Mouse (Mus musculus) macrophage (primary cell): ENCODE data around the gene Eddm3b. TPM values are rescaled to one million over a fixed set of nuclear protein-coding genes. Genes with fewer than 3 reads are reported as not detected.

Source experiments
- H3K27ac ChIP-seq: fragments of 350-480 bp; formaldehyde crosslinking; 2 replicates; pipeline ENCODE4 v1.9.0; 2021
- H3K36me3 ChIP-seq: fragments of 350-480 bp; formaldehyde crosslinking; 2 replicates; pipeline ENCODE4 v1.9.0; 2021; ENCODE audit errors: inconsistent target
- H3K4me3 ChIP-seq: fragments of 350-480 bp; formaldehyde crosslinking; 2 replicates; pipeline ENCODE4 v1.9.0; 2021; ENCODE audit errors: inconsistent target
- H3K79me2 ChIP-seq: fragments of 350-480 bp; formaldehyde crosslinking; 2 replicates; pipeline ENCODE4 v1.9.0; 2021; ENCODE audit errors: inconsistent target
- WGBS: methylation state at CpG from one replicate; pipeline ENCODE4 v1.1.7; 2026; ENCODE audit warnings: inconsistent platforms; ENCODE audit not compliant: missing documents; 5-methylcytosine and 5-hydroxymethylcytosine counted together
- polyA plus RNA-seq: library from polyadenylated mRNA; stranded (reverse); fragments of 250-400 nt; gene quantifications from 3 replicates; pipeline ENCODE4 v1.2.4, GENCODE M21; 2018; ENCODE audit warnings: inconsistent platforms
- total RNA-seq, 78 experiments: library from RNA; depleted of rRNA; stranded (reverse); fragments of 250-400 nt; gene quantifications; 1 replicate in 9 of 78; 2 replicates in 24 of 78; 3 replicates in 43 of 78; 4 replicates in 2 of 78; pipeline ENCODE4 v1.2.4; 2018; ENCODE audit warnings: inconsistent platforms in 56 of 78

Eddm3b gene
- total RNA-seq (2018; cell fraction: chromatin; rRNA removed), result not detected
- total RNA-seq (2018; cell fraction: cytosol; rRNA removed), result under 1 TPM in 1 of 26 experiments, not detected in 25; 0.11 TPM
- not detected for total RNA-seq (2018; cell fraction: nucleus; rRNA removed)
- not detected in 3 replicates for polyA plus RNA-seq

- no peak within 1 kb of the TSS for H3K4me3 ChIP-seq
- WGBS, result 86% methylated on average over 12 of the region's 12 CpGs
- H3K79me2 ChIP-seq, result no peaks in the 10 kb centered on the region
- no peak within 1 kb of the TSS for H3K27ac ChIP-seq
- no peaks in the 10 kb centered on the region for H3K36me3 ChIP-seq
Measured at GRCm38 (mm10) chr14:51113916-51114560, at the start of gene Eddm3b. Gene Eddm3b, plus strand, starts transcription at chr14:51114426.

- Histone ChIP-seq H3K4me3 (no peak overlapping the region), H3K36me3 (no peaks in the 10 kb centered on the region), H3K27ac (no peak overlapping the region), H3K79me2 (no peaks in the 10 kb centered on the region)
- 96% methylated on average over 5 of the region's 5 CpGs for WGBS
Measured at GRCm38 (mm10) chr14:51068956-51069355, 45.3 kb upstream of the Eddm3b start.

- WGBS, result 92% methylated on average over 2 of the region's 2 CpGs
- Histone ChIP-seq H3K27ac (no peak overlapping the region), H3K79me2 (no peaks in the 10 kb centered on the region), H3K4me3 (no peak overlapping the region), H3K36me3 (no peaks in the 10 kb centered on the region)
Measured at GRCm38 (mm10) chr14:51069617-51070016, 44.6 kb upstream of the Eddm3b start.

GRCm38 (mm10) chr14:51074335-51074734 lies 39.9 kb upstream of the Eddm3b start, which contains the start of gene Olfr750:
Gene Olfr750, minus strand, starts transcription at chr14:51074435.
- no peak within 1 kb of the TSS for H3K4me3 ChIP-seq
- no peaks in the 10 kb centered on the region for H3K79me2 ChIP-seq
- WGBS, result 96% methylated on average over 3 of the region's 3 CpGs
- H3K27ac ChIP-seq, result no peak within 1 kb of the TSS
- no peaks in the 10 kb centered on the region for H3K36me3 ChIP-seq

GRCm38 (mm10) chr14:51079180-51079579 lies 35.0 kb upstream of the Eddm3b start:
- H3K36me3 ChIP-seq, result no peaks in the 10 kb centered on the region
- H3K4me3 ChIP-seq, result no peak overlapping the region
- no peak overlapping the region for H3K27ac ChIP-seq
- no peaks in the 10 kb centered on the region for H3K79me2 ChIP-seq
- WGBS, result 92% methylated on average over 1 of the region's 1 CpGs

- no peak overlapping the region for H3K4me3 ChIP-seq
- H3K36me3 ChIP-seq, result no peaks in the 10 kb centered on the region
- no peaks in the 10 kb centered on the region for H3K79me2 ChIP-seq
- 87% methylated on average over 2 of the region's 2 CpGs for WGBS
- no peak overlapping the region for H3K27ac ChIP-seq
Measured at GRCm38 (mm10) chr14:51081035-51081434, 33.2 kb upstream of the Eddm3b start.

GRCm38 (mm10) chr14:51082599-51083581 lies 31.3 kb upstream of the Eddm3b start:
- peak overlapping the region; percentile 67 for H3K4me3 ChIP-seq
- H3K36me3 ChIP-seq, result no peaks in the 10 kb centered on the region
- H3K27ac ChIP-seq, result peak overlapping the region; percentile 10; the same call in 1 of the 2 replicates
- WGBS, result 2% methylated on average over 40 of the region's 40 CpGs
- H3K79me2 ChIP-seq, result no peaks in the 10 kb centered on the region

- H3K27ac ChIP-seq, result 0 out of 2 replicates have a peak overlapping the region, but pooled peaks have one; percentile 10
- peak overlapping the region; percentile 67 for H3K4me3 ChIP-seq
- no peaks in the 10 kb centered on the region for H3K36me3 ChIP-seq
- 2% methylated on average over 7 of the region's 7 CpGs for WGBS
- no peaks in the 10 kb centered on the region for H3K79me2 ChIP-seq
Measured at GRCm38 (mm10) chr14:51083805-51084204, 30.4 kb upstream of the Eddm3b start.

GRCm38 (mm10) chr14:51085086-51085485 lies 29.1 kb upstream of the Eddm3b start:
- no peaks in the 10 kb centered on the region for H3K36me3 ChIP-seq
- H3K79me2 ChIP-seq, result no peaks in the 10 kb centered on the region
- 88% methylated on average over 2 of the region's 2 CpGs for WGBS
- H3K27ac ChIP-seq, result no peak overlapping the region
- H3K4me3 ChIP-seq, result no peak overlapping the region

GRCm38 (mm10) chr14:51085911-51086310 lies 28.3 kb upstream of the Eddm3b start:
- H3K79me2 ChIP-seq, result peaks cover 3% of the 10 kb centered on the region
- WGBS, result 97% methylated on average over 4 of the region's 4 CpGs
- H3K4me3 ChIP-seq, result no peak overlapping the region
- H3K36me3 ChIP-seq, result no peaks in the 10 kb centered on the region
- H3K27ac ChIP-seq, result no peak overlapping the region

- H3K79me2 ChIP-seq, result peaks cover 22% of the 10 kb centered on the region
- H3K36me3 ChIP-seq, result no peaks in the 10 kb centered on the region
- no peak overlapping the region for H3K27ac ChIP-seq
- peak overlapping the region; percentile 72 for H3K4me3 ChIP-seq
- WGBS, result 48% methylated on average over 5 of the region's 9 CpGs
Measured at GRCm38 (mm10) chr14:51087762-51088161, 26.5 kb upstream of the Eddm3b start.

- 7% methylated on average over 22 of the region's 23 CpGs for WGBS
- peak overlapping the region; percentile 98 for H3K27ac ChIP-seq
- H3K79me2 ChIP-seq, result peaks cover 23% of the 10 kb centered on the region
- no peaks in the 10 kb centered on the region for H3K36me3 ChIP-seq
- H3K4me3 ChIP-seq, result peak overlapping the region; percentile 72
Measured at GRCm38 (mm10) chr14:51088166-51088969, 25.9 kb upstream of the Eddm3b start.

- Histone ChIP-seq H3K4me3 (peak overlapping the region; percentile 72), H3K36me3 (no peaks in the 10 kb centered on the region), H3K27ac (peak overlapping the region; percentile 98), H3K79me2 (peaks cover 23% of the 10 kb centered on the region)
- WGBS, result under 1% methylated on average over 33 of the region's 34 CpGs
Measured at GRCm38 (mm10) chr14:51088970-51089673, 25.1 kb upstream of the Eddm3b start.
